Mouse (Mus musculus): Measurements from ENCODE around the gene Bbs9. TPM values are rescaled to one million over a fixed set of nuclear protein-coding genes. Genes with fewer than 3 reads are reported as not detected.

Gene Bbs9
- polyA plus RNA-seq, 1 experiment from 2014 or later = 11.9 TPM

- Histone ChIP-seq H3K27ac (replicated peaks) (peak overlapping the region; percentile 65), H3K4me3 (no peak overlapping the region), H3K36me3 (replicated peaks) (no peaks in the 10 kb centered on the region), H3K9me3 (no peaks in the 10 kb centered on the region), H3K27me3 (replicated peaks; ENCODE audit: low read depth, poor library complexity, severe bottlenecking) (no peaks in the 10 kb centered on the region), H3K4me1 (peaks cover 24% of the 10 kb centered on the region)
- 47% methylated on average over 7 of the region's 7 CpGs for WGBS
- no peak for DNase-seq (ENCODE audit: low spot score)
These were observed 339.6 kb downstream of the Bbs9 start for GRCm38 (mm10) chr9:22815093-22815458.

- Histone ChIP-seq H3K4me3 (no peak overlapping the region), H3K36me3 (replicated peaks) (no peaks in the 10 kb centered on the region), H3K9me3 (no peaks in the 10 kb centered on the region), H3K27ac (replicated peaks) (no peak overlapping the region), H3K27me3 (replicated peaks; ENCODE audit: low read depth, poor library complexity, severe bottlenecking) (no peaks in the 10 kb centered on the region), H3K4me1 (peaks cover 18% of the 10 kb centered on the region)
- 90% methylated on average over 6 of the region's 6 CpGs for WGBS
- DNase-seq (ENCODE audit: low spot score) = no peak
These were observed 344.0 kb downstream of the Bbs9 start for GRCm38 (mm10) chr9:22819539-22819938.

- no peaks in the 10 kb centered on the region for H3K9me3 ChIP-seq
- no peak for DNase-seq (ENCODE audit: low spot score)
- 34% methylated on average over 6 of the region's 6 CpGs for WGBS
- H3K4me3 ChIP-seq = no peak overlapping the region
- H3K27ac ChIP-seq (replicated peaks) = no peak overlapping the region
- peaks cover 14% of the 10 kb centered on the region for H3K4me1 ChIP-seq
- peaks cover 3% of the 10 kb centered on the region; the same call in 1 of the 2 replicates for H3K27me3 ChIP-seq (replicated peaks; ENCODE audit: low read depth, poor library complexity, severe bottlenecking)
- no peaks in the 10 kb centered on the region for H3K36me3 ChIP-seq (replicated peaks)
These were observed 345.2 kb downstream of the Bbs9 start for GRCm38 (mm10) chr9:22820646-22821185.

- Histone ChIP-seq H3K27me3 (replicated peaks; ENCODE audit: low read depth, poor library complexity, severe bottlenecking) (peaks cover 3% of the 10 kb centered on the region; the same call in 1 of the 2 replicates), H3K36me3 (replicated peaks) (no peaks in the 10 kb centered on the region), H3K9me3 (no peaks in the 10 kb centered on the region), H3K27ac (replicated peaks) (no peak overlapping the region), H3K4me1 (peaks cover 17% of the 10 kb centered on the region), H3K4me3 (no peak overlapping the region)
- DNase-seq (ENCODE audit: low spot score) = no peak
- 84% methylated on average over 5 of the region's 5 CpGs for WGBS
These were observed 347.3 kb downstream of the Bbs9 start for GRCm38 (mm10) chr9:22822770-22823169.

GRCm38 (mm10) chr9:22823856-22824255, 348.3 kb downstream of the Bbs9 start:
- Histone ChIP-seq H3K36me3 (replicated peaks) (no peaks in the 10 kb centered on the region), H3K4me1 (peaks cover 17% of the 10 kb centered on the region), H3K4me3 (no peak overlapping the region), H3K9me3 (no peaks in the 10 kb centered on the region), H3K27ac (replicated peaks) (no peak overlapping the region), H3K27me3 (replicated peaks; ENCODE audit: low read depth, poor library complexity, severe bottlenecking) (peaks cover 3% of the 10 kb centered on the region; the same call in 1 of the 2 replicates)
- WGBS = 66% methylated on average over 3 of the region's 3 CpGs
- no peak for DNase-seq (ENCODE audit: low spot score)

- Histone ChIP-seq H3K27ac (replicated peaks) (no peak overlapping the region), H3K4me3 (no peak overlapping the region), H3K36me3 (replicated peaks) (no peaks in the 10 kb centered on the region), H3K4me1 (peaks cover 17% of the 10 kb centered on the region), H3K9me3 (no peaks in the 10 kb centered on the region), H3K27me3 (replicated peaks; ENCODE audit: low read depth, poor library complexity, severe bottlenecking) (peaks cover 3% of the 10 kb centered on the region; the same call in 1 of the 2 replicates)
- no peak for DNase-seq (ENCODE audit: low spot score)
- 34% methylated on average over 8 of the region's 8 CpGs for WGBS
These were observed 349.4 kb downstream of the Bbs9 start for GRCm38 (mm10) chr9:22824910-22825309.

GRCm38 (mm10) chr9:22826571-22826990, 351.1 kb downstream of the Bbs9 start:
- Histone ChIP-seq H3K36me3 (replicated peaks) (no peaks in the 10 kb centered on the region), H3K27ac (replicated peaks) (no peak overlapping the region), H3K4me1 (peaks cover 24% of the 10 kb centered on the region), H3K9me3 (no peaks in the 10 kb centered on the region), H3K27me3 (replicated peaks; ENCODE audit: low read depth, poor library complexity, severe bottlenecking) (peaks cover 3% of the 10 kb centered on the region; the same call in 1 of the 2 replicates), H3K4me3 (no peak overlapping the region)
- WGBS = 60% methylated on average over 3 of the region's 3 CpGs
- DNase-seq (ENCODE audit: low spot score) = no peak

GRCm38 (mm10) chr9:22827176-22827770, 351.8 kb downstream of the Bbs9 start:
- WGBS = 89% methylated on average over 2 of the region's 2 CpGs

GRCm38 (mm10) chr9:22829212-22829960, 353.9 kb downstream of the Bbs9 start:
- peaks cover 24% of the 10 kb centered on the region for H3K4me1 ChIP-seq
- no peak for DNase-seq (ENCODE audit: low spot score)
- H3K27ac ChIP-seq (replicated peaks) = no peak overlapping the region
- no peaks in the 10 kb centered on the region for H3K9me3 ChIP-seq
- 91% methylated on average over 21 of the region's 21 CpGs for WGBS
- H3K4me3 ChIP-seq = no peak overlapping the region
- H3K36me3 ChIP-seq (replicated peaks) = no peaks in the 10 kb centered on the region
- H3K27me3 ChIP-seq (replicated peaks; ENCODE audit: low read depth, poor library complexity, severe bottlenecking) = peaks cover 3% of the 10 kb centered on the region; the same call in 1 of the 2 replicates

More at GRCm38 (mm10) chr9:22827176-22827770, 351.8 kb downstream of the Bbs9 start:
- DNase-seq (ENCODE audit: low spot score) = no peak
- Histone ChIP-seq H3K4me1 (peaks cover 24% of the 10 kb centered on the region), H3K36me3 (replicated peaks) (no peaks in the 10 kb centered on the region), H3K27me3 (replicated peaks; ENCODE audit: low read depth, poor library complexity, severe bottlenecking) (peaks cover 3% of the 10 kb centered on the region; the same call in 1 of the 2 replicates), H3K27ac (replicated peaks) (no peak overlapping the region), H3K9me3 (no peaks in the 10 kb centered on the region), H3K4me3 (no peak overlapping the region)

GRCm38 (mm10) chr9:22834994-22835512, 359.5 kb downstream of the Bbs9 start:
- WGBS = 95% methylated on average over 1 of the region's 1 CpGs
- H3K4me1 ChIP-seq = peaks cover 51% of the 10 kb centered on the region
- no peaks in the 10 kb centered on the region for H3K36me3 ChIP-seq (replicated peaks)
- no peaks in the 10 kb centered on the region for H3K9me3 ChIP-seq
- H3K4me3 ChIP-seq = no peak overlapping the region
- DNase-seq (ENCODE audit: low spot score) = no peak
- no peaks in the 10 kb centered on the region for H3K27me3 ChIP-seq (replicated peaks; ENCODE audit: low read depth, poor library complexity, severe bottlenecking)
- no peak overlapping the region for H3K27ac ChIP-seq (replicated peaks)

- Histone ChIP-seq H3K36me3 (replicated peaks) (no peaks in the 10 kb centered on the region), H3K27ac (replicated peaks) (peak overlapping the region; percentile 79), H3K4me1 (peaks cover 39% of the 10 kb centered on the region), H3K9me3 (no peaks in the 10 kb centered on the region), H3K4me3 (no peak overlapping the region), H3K27me3 (replicated peaks; ENCODE audit: low read depth, poor library complexity, severe bottlenecking) (no peaks in the 10 kb centered on the region)
- 32% methylated on average over 6 of the region's 6 CpGs for WGBS
- DNase-seq (ENCODE audit: low spot score) = peak; percentile 30
These were observed 361.5 kb downstream of the Bbs9 start for GRCm38 (mm10) chr9:22837000-22837399.

- DNase-seq (ENCODE audit: low spot score) = peak; percentile 52
- Histone ChIP-seq H3K36me3 (replicated peaks) (no peaks in the 10 kb centered on the region), H3K9me3 (no peaks in the 10 kb centered on the region), H3K27ac (replicated peaks) (peak overlapping the region; percentile 79), H3K4me1 (peaks cover 39% of the 10 kb centered on the region), H3K4me3 (no peak overlapping the region), H3K27me3 (replicated peaks; ENCODE audit: low read depth, poor library complexity, severe bottlenecking) (no peaks in the 10 kb centered on the region)
- 31% methylated on average over 4 of the region's 4 CpGs for WGBS
These were observed 362.2 kb downstream of the Bbs9 start for GRCm38 (mm10) chr9:22837702-22838210.
